Mouse (Mus musculus) spleen, adult 2 months (tissue): ENCODE data around the gene Bmx. TPM values are rescaled to one million over a fixed set of nuclear protein-coding genes. Genes with fewer than 3 reads are reported as not detected.

Source experiments
- DNase-seq, 2 experiments: peaks; one replicate each; pipeline versions ENCODE4 v3.0.0 to v3.0.0-alpha.2; 2012 to 2021; ENCODE audit warnings: low spot score in 2 of 2, low read depth in 1 of 2
- H3K27ac ChIP-seq: fragments of 200-500 bp; 2 replicates; pipeline ENCODE4 v1.5.1; 2012; ENCODE audit warnings: low read length, inconsistent platforms; ENCODE audit not compliant: insufficient read depth
- H3K27me3 ChIP-seq: fragments of 200-500 bp; 2 replicates; pipeline ENCODE4 v1.6.1; 2012; ENCODE audit warnings: mild to moderate bottlenecking, moderate library complexity, low read length, inconsistent platforms; ENCODE audit not compliant: control insufficient read depth, insufficient read depth
- H3K36me3 ChIP-seq: fragments of 200-500 bp; 2 replicates; pipeline ENCODE4 v1.6.1; 2012; ENCODE audit warnings: mild to moderate bottlenecking, low read length, inconsistent platforms; ENCODE audit not compliant: control insufficient read depth, insufficient read depth
- H3K4me1 ChIP-seq: fragments of 200-500 bp; 2 replicates; pipeline ENCODE4 v1.6.1; 2011; ENCODE audit warnings: inconsistent platforms; ENCODE audit not compliant: control insufficient read depth, insufficient read depth, insufficient read length
- H3K4me3 ChIP-seq: fragments of 200-500 bp; 2 replicates; pipeline ENCODE4 v1.5.1; 2011; ENCODE audit warnings: mild to moderate bottlenecking, inconsistent platforms; ENCODE audit not compliant: insufficient read depth, insufficient read length; ENCODE audit errors: extremely low read depth
- CTCF ChIP-seq: fragments of 200-500 bp; IDR thresholded peaks from 2 replicates; pipeline ENCODE4 v1.5.1; 2011; ENCODE audit warnings: mild to moderate bottlenecking, inconsistent platforms; ENCODE audit not compliant: insufficient read depth, insufficient read length, insufficient replicate concordance; ENCODE audit errors: extremely low read depth
- POLR2A ChIP-seq: fragments of 200-500 bp; IDR thresholded peaks from 2 replicates; pipeline ENCODE4 v1.6.1; 2011; ENCODE audit warnings: low read depth, low read length, inconsistent platforms
- WGBS: fragments of 180-500 bp; shearing (Covaris S2); methylation state at CpG from one replicate; pipeline ENCODE4 v1.1.7; 2018; 5-methylcytosine and 5-hydroxymethylcytosine counted together
- polyA plus RNA-seq: library from polyadenylated mRNA; depleted of rRNA; stranded (reverse); fragments of >200 nt; gene quantifications from 2 replicates; pipeline ENCODE4 v1.2.3, GENCODE M21; 2012; rRNA removed

Bmx gene
- 0.09 TPM in 2 replicates for polyA plus RNA-seq

- Histone ChIP-seq H3K27me3 (no peaks in the 10 kb centered on the region), H3K27ac (peak within 1 kb of the TSS; percentile 43; the same call in 1 of the 2 replicates), H3K4me3 (no peak within 1 kb of the TSS), H3K36me3 (no peaks in the 10 kb centered on the region), H3K4me1 (no peaks in the 10 kb centered on the region; the same call in none of the 2 replicates)
- no peak for TF ChIP-seq CTCF
- no peak for TF ChIP-seq POLR2A
- DNase-seq, result no peak
- 71% methylated on average over 8 of the region's 8 CpGs for WGBS
Observed at GRCm38 (mm10) chrX:164258057-164258456, at the start of gene Bmx. TSS of gene Bmx (minus strand) at chrX:164258193.

DNA sequence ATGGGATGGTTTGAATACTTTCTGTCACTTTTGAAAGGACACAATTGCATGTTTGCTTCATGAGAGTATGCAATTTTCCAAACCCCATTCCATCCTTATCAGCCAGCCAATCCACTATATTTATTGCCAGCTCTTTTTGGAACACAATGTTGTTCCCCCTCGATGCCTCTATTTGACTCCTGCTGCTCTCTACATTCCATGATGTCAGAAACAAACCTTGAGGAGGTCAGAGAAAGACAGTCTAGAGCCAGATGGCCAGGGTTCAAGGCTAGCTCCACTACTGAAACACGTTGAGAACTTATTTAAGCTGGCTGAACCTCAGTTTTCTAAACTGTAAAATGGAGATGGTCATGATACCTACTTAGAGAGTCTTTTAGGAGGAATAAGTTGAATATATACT lies 48.3 kb upstream of the Bmx start:
- H3K27ac ChIP-seq, result no peak overlapping the region
- DNase-seq, result no peak
- WGBS, result 66% methylated on average over 2 of the region's 2 CpGs
- no peak overlapping the region for H3K4me3 ChIP-seq
- no peaks in the 10 kb centered on the region for H3K36me3 ChIP-seq
- H3K27me3 ChIP-seq, result no peaks in the 10 kb centered on the region
- TF ChIP-seq POLR2A (no peak), CTCF (no peak)
- no peaks in the 10 kb centered on the region for H3K4me1 ChIP-seq

DNA sequence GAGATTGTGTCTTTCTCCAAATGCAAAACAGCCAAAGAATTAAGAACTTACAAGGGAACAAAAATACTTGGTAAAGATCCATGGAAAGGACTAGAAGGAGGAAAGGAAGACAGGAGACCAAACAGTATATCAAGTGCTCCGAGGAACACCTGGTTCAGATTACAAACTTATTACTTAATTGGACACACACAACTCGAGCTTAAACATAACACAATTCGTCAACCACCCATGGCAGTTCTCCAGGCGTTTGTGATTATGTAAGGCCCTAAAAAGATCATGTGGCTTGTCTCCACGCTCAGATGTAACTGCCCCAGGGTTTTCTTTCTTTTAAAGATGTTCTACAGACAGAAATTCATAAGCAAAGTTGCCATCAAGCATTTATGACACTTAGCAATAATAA lies 33.2 kb upstream of the Bmx start:
- Histone ChIP-seq H3K27ac (no peak overlapping the region), H3K4me1 (no peaks in the 10 kb centered on the region), H3K36me3 (no peaks in the 10 kb centered on the region), H3K27me3 (no peaks in the 10 kb centered on the region), H3K4me3 (no peak overlapping the region)
- no peak for DNase-seq
- TF ChIP-seq POLR2A (no peak), CTCF (no peak)
- 60% methylated on average over 5 of the region's 5 CpGs for WGBS

DNA sequence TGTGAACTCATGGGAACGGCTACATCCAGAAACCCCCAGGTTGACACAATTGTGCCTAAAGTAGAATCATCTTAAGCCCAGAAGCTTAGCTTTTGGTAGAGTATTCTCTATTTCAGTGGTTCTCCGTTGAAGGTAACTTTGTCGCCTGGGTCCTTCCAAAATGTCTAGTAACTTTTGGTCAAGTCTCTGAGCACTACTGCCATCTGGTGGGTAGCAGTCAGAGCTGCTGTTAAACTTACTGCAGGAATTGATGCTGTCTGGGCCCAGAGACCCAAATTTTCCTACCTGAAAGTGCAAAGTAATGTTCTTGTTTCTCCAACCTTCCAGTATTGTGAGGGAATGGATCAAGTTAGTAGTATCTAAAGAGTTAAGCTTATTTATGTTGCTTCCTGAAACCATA lies 29.1 kb upstream of the Bmx start:
- no peak overlapping the region for H3K27ac ChIP-seq
- TF ChIP-seq POLR2A, result no peak
- TF ChIP-seq CTCF, result peak; percentile 11; the same call in 1 of the 2 replicates
- H3K4me1 ChIP-seq, result no peaks in the 10 kb centered on the region
- no peaks in the 10 kb centered on the region for H3K27me3 ChIP-seq
- no peak overlapping the region for H3K4me3 ChIP-seq
- no peaks in the 10 kb centered on the region for H3K36me3 ChIP-seq
- DNase-seq, result peak; percentile 8 to 20
- 57% methylated on average over 3 of the region's 3 CpGs for WGBS

GRCm38 (mm10) chrX:164283808-164284207 lies 25.8 kb upstream of the Bmx start:
- WGBS, result 85% methylated on average over 4 of the region's 4 CpGs
- TF ChIP-seq POLR2A (no peak), CTCF (no peak)

GRCm38 (mm10) chrX:164280918-164281647 lies 23.1 kb upstream of the Bmx start:
- Histone ChIP-seq H3K4me3 (no peak overlapping the region), H3K4me1 (no peaks in the 10 kb centered on the region), H3K27ac (no peak overlapping the region), H3K36me3 (no peaks in the 10 kb centered on the region), H3K27me3 (no peaks in the 10 kb centered on the region)
- DNase-seq, result no peak
- WGBS, result 63% methylated on average over 7 of the region's 7 CpGs
- TF ChIP-seq POLR2A (no peak), CTCF (no peak)

More at GRCm38 (mm10) chrX:164283808-164284207, 25.8 kb upstream of the Bmx start:
- H3K4me3 ChIP-seq, result no peak overlapping the region
- H3K4me1 ChIP-seq, result no peaks in the 10 kb centered on the region
- no peak for DNase-seq
- no peak overlapping the region for H3K27ac ChIP-seq
- H3K27me3 ChIP-seq, result no peaks in the 10 kb centered on the region
- H3K36me3 ChIP-seq, result no peaks in the 10 kb centered on the region

- H3K27ac ChIP-seq, result no peak overlapping the region
- no peaks in the 10 kb centered on the region for H3K36me3 ChIP-seq
- TF ChIP-seq CTCF (no peak), POLR2A (no peak)
- no peaks in the 10 kb centered on the region for H3K27me3 ChIP-seq
- H3K4me3 ChIP-seq, result no peak overlapping the region
- no peak for DNase-seq
- no peaks in the 10 kb centered on the region for H3K4me1 ChIP-seq
- 61% methylated on average over 3 of the region's 3 CpGs for WGBS
Observed at GRCm38 (mm10) chrX:164275536-164275935, 17.5 kb upstream of the Bmx start.
